Mouse (Mus musculus): Measurements from ENCODE around the gene Trpm5. TPM values are rescaled to one million over a fixed set of nuclear protein-coding genes. Genes with fewer than 3 reads are reported as not detected.

The Trpm5 gene
- total RNA-seq, 1 experiment = 1.0 TPM

DNA sequence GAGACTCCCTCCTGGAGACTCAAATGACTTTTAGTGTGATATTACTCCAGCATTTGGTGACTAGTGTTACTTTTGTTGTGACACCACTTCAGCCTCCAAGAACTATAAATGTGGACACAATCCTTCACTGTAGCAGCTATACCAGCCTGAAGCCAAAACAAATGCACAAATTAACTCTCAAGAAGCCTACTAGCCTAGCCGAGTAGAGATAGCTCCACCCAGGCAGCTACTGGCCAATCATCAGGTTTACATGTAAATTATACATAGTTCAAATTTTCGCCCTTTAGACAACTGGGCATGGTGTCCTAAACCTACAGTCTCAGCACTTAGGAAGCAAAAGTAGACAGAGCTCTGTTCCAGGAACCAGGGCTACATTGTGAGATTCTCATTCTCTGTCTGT, 43.1 kb downstream of the Trpm5 start:
- no peak for TF ChIP-seq ZNF384 (IDR thresholded peaks at IDR 0.05; ENCODE audit: low read depth, low read length)
- TF ChIP-seq ZC3H11A (IDR thresholded peaks at IDR 0.05; ENCODE audit: borderline replicate concordance, low read depth, low read length) = no peak
- no peak for TF ChIP-seq CHD2 (IDR thresholded peaks at IDR 0.05; ENCODE audit: low read depth, low read length)
- TF ChIP-seq MAFK (IDR thresholded peaks at IDR 0.05; ENCODE audit: insufficient read depth, low read depth, low read length) = no peak
- no peak for TF ChIP-seq HCFC1 (IDR thresholded peaks at IDR 0.05; ENCODE audit: borderline replicate concordance, insufficient read depth, low read length)
- in situ Hi-C loops (cut with MboI; ENCODE audit: low sequenced_read_pairs in 2 of 2, unreplicated experiment in 2 of 2) = no loop called here
- Histone ChIP-seq H3K9ac (ENCODE audit: insufficient read depth, low read depth, low read length, poor library complexity, severe bottlenecking) (no peak overlapping the region), H3K36me3 (ENCODE audit: control insufficient read depth, insufficient read depth, low read length, poor library complexity, severe bottlenecking) (peaks cover 10% of the 10 kb centered on the region), H3K27ac (ENCODE audit: insufficient read depth, low read depth, low read length, poor library complexity, severe bottlenecking) (no peak overlapping the region), H3K4me1 (ENCODE audit: control insufficient read depth in 2 of 2, insufficient read depth in 2 of 2, low read length in 2 of 2, poor library complexity in 1 of 2) (peaks cover 3 to 19% of the 10 kb centered on the region in 2 experiments; a peak in 3 of 4 replicates), H3K4me3 (ENCODE audit: insufficient read depth in 1 of 2, low read depth in 1 of 2, low read length in 2 of 2, poor library complexity in 1 of 2, severe bottlenecking in 1 of 2) (no peak overlapping the region), H3K9me3 (ENCODE audit: control insufficient read depth, insufficient read depth, low read depth, low read length) (no peaks in the 10 kb centered on the region)
- DNase-seq (ENCODE audit: low read depth, low spot score) = no peak

DNA sequence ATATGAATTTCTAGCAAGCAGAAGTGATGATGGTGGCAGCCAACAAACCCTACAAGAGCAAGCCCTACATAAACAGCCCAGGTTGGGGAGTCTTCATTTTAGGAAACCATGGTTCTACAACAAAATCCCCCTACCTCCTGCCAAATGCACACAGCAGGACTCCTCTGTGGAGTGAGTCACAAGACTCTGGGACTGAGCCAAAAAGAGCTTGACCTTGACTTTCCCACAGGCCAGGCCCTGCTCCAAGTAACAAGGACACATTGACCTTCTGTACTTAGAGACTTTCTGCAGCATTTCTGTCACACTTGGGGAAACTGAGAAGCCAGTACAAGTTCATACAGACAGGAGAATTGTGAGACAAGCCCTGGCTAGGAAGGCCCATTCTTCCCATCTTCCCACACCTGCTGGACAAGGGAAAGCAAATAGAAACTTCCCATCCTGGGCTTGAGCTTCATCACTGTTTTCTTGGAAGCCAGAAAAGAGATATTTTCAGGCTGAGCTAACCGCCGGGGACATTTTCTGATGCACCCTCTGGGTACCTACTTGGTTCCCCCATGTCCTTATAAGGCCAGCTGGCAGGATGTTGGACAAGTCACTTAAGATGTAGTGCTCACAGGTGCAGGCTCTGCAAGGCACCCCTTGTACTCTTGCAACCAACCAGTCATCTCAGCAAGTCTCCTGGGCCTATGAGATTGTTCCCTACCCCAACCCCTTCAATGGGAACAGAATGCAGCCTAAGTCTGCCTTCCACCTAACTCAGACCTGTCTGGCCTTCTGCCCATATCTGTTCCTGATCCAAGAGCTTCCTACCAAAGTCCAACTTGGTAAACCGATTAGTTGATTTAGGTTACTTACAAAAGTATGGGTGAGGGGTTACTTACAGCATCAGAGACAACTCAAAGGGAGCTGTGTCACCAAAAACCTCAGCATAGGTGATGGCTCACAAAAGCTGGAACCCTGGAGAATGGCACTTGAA, 44.3 kb downstream of the Trpm5 start:
- in situ Hi-C loops (cut with MboI; ENCODE audit: low sequenced_read_pairs in 2 of 2, unreplicated experiment in 2 of 2) = no loop called here
- Histone ChIP-seq H3K4me1 (ENCODE audit: control insufficient read depth in 2 of 2, insufficient read depth in 2 of 2, low read length in 2 of 2, poor library complexity in 1 of 2) (peaks cover 1 to 9% of the 10 kb centered on the region in 2 experiments; a peak in 3 of 4 replicates), H3K36me3 (ENCODE audit: control insufficient read depth, insufficient read depth, low read length, poor library complexity, severe bottlenecking) (no peaks in the 10 kb centered on the region; the same call in 1 of the 2 replicates), H3K27ac (ENCODE audit: insufficient read depth, low read depth, low read length, poor library complexity, severe bottlenecking) (no peak overlapping the region), H3K4me3 (ENCODE audit: insufficient read depth in 1 of 2, low read depth in 1 of 2, low read length in 2 of 2, poor library complexity in 1 of 2, severe bottlenecking in 1 of 2) (no peak overlapping the region), H3K9me3 (ENCODE audit: control insufficient read depth, insufficient read depth, low read depth, low read length) (no peaks in the 10 kb centered on the region), H3K9ac (ENCODE audit: insufficient read depth, low read depth, low read length, poor library complexity, severe bottlenecking) (no peak overlapping the region)
- DNase-seq (ENCODE audit: low read depth, low spot score) = no peak
- no peak for TF ChIP-seq HCFC1 (IDR thresholded peaks at IDR 0.05; ENCODE audit: borderline replicate concordance, insufficient read depth, low read length)
- no peak for TF ChIP-seq ZNF384 (IDR thresholded peaks at IDR 0.05; ENCODE audit: low read depth, low read length)
- TF ChIP-seq ZC3H11A (IDR thresholded peaks at IDR 0.05; ENCODE audit: borderline replicate concordance, low read depth, low read length) = no peak
- TF ChIP-seq MAFK (IDR thresholded peaks at IDR 0.05; ENCODE audit: insufficient read depth, low read depth, low read length) = no peak
- no peak for TF ChIP-seq CHD2 (IDR thresholded peaks at IDR 0.05; ENCODE audit: low read depth, low read length)

DNA sequence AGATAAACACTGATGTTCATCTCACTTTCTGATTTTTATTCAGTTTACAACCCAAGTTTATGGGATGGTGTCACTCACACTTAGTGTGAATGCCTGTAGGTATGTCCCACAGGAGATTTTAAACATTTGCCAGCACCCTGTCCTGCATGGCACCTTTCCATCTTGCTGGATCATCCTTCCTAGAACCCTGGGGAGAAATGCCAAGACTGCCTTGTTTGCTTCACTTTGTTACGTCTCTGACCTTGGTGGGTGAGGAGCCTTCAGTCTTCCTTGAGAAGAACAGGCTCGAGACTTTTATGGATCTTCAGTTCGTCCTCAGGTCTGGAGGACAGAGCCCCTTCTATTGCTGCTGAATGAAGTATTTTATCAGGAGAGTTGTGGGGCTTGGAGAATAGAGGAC, 45.1 kb downstream of the Trpm5 start:
- Histone ChIP-seq H3K4me1 (ENCODE audit: control insufficient read depth in 2 of 2, insufficient read depth in 2 of 2, low read length in 2 of 2, poor library complexity in 1 of 2) (peaks cover 1 to 4% of the 10 kb centered on the region in 2 experiments; a peak in 2 of 4 replicates), H3K36me3 (ENCODE audit: control insufficient read depth, insufficient read depth, low read length, poor library complexity, severe bottlenecking) (no peaks in the 10 kb centered on the region), H3K4me3 (ENCODE audit: insufficient read depth in 1 of 2, low read depth in 1 of 2, low read length in 2 of 2, poor library complexity in 1 of 2, severe bottlenecking in 1 of 2) (no peak overlapping the region), H3K9ac (ENCODE audit: insufficient read depth, low read depth, low read length, poor library complexity, severe bottlenecking) (no peak overlapping the region), H3K27ac (ENCODE audit: insufficient read depth, low read depth, low read length, poor library complexity, severe bottlenecking) (no peak overlapping the region), H3K9me3 (ENCODE audit: control insufficient read depth, insufficient read depth, low read depth, low read length) (no peaks in the 10 kb centered on the region)
- TF ChIP-seq CHD2 (IDR thresholded peaks at IDR 0.05; ENCODE audit: low read depth, low read length) (no peak), HCFC1 (IDR thresholded peaks at IDR 0.05; ENCODE audit: borderline replicate concordance, insufficient read depth, low read length) (no peak), ZC3H11A (IDR thresholded peaks at IDR 0.05; ENCODE audit: borderline replicate concordance, low read depth, low read length) (no peak), MAFK (IDR thresholded peaks at IDR 0.05; ENCODE audit: insufficient read depth, low read depth, low read length) (no peak)
- in situ Hi-C loops (cut with MboI; ENCODE audit: low sequenced_read_pairs in 2 of 2, unreplicated experiment in 2 of 2) = no loop called here
- DNase-seq (ENCODE audit: low read depth, low spot score) = no peak

DNA sequence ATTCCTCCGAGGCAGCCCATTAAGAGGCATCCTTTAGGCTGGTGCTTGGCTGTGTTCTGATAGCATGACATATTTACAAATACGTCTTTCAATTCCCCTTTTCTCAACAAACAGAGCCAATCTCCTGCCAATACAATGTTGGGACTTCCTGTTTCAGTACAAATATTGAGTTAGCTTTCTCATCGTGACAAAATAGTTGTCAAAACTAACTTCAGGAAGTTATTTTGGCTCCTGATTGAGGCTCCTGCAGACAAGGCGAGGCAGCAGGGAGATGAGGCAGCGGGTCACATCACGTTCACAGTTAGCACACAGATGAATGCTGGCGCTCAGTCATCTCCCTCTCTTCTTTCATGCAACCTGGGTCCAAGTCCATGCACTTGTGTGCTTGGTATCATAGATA, 48.1 kb downstream of the Trpm5 start:
- in situ Hi-C loops (cut with MboI; ENCODE audit: low sequenced_read_pairs in 2 of 2, unreplicated experiment in 2 of 2) = no loop called here
- H3K9me3 ChIP-seq (ENCODE audit: control insufficient read depth, insufficient read depth, low read depth, low read length) = no peaks in the 10 kb centered on the region
- no peak overlapping the region for H3K4me3 ChIP-seq (ENCODE audit: insufficient read depth in 1 of 2, low read depth in 1 of 2, low read length in 2 of 2, poor library complexity in 1 of 2, severe bottlenecking in 1 of 2)
- no peak for DNase-seq (ENCODE audit: low read depth, low spot score)
- no peaks in the 10 kb centered on the region; the same call in 1 of the 2 replicates for H3K36me3 ChIP-seq (ENCODE audit: control insufficient read depth, insufficient read depth, low read length, poor library complexity, severe bottlenecking)
- no peak overlapping the region for H3K9ac ChIP-seq (ENCODE audit: insufficient read depth, low read depth, low read length, poor library complexity, severe bottlenecking)
- no peak for TF ChIP-seq MAFK (IDR thresholded peaks at IDR 0.05; ENCODE audit: insufficient read depth, low read depth, low read length)
- no peak for TF ChIP-seq ZC3H11A (IDR thresholded peaks at IDR 0.05; ENCODE audit: borderline replicate concordance, low read depth, low read length)
- no peak for TF ChIP-seq ZNF384 (IDR thresholded peaks at IDR 0.05; ENCODE audit: low read depth, low read length)
- TF ChIP-seq HCFC1 (IDR thresholded peaks at IDR 0.05; ENCODE audit: borderline replicate concordance, insufficient read depth, low read length) = no peak
- no peak for TF ChIP-seq CHD2 (IDR thresholded peaks at IDR 0.05; ENCODE audit: low read depth, low read length)
- no peak overlapping the region for H3K27ac ChIP-seq (ENCODE audit: insufficient read depth, low read depth, low read length, poor library complexity, severe bottlenecking)
- 0 out of 4 replicates have a peak, but pooled peaks cover 0 to 2% of the 10 kb centered on the region in 2 experiments for H3K4me1 ChIP-seq (ENCODE audit: control insufficient read depth in 2 of 2, insufficient read depth in 2 of 2, low read length in 2 of 2, poor library complexity in 1 of 2)

Measured in ES-E14 (cell line).